ENCODE assay signal across 25 mouse cellular contexts in the genomic region with DNA sequence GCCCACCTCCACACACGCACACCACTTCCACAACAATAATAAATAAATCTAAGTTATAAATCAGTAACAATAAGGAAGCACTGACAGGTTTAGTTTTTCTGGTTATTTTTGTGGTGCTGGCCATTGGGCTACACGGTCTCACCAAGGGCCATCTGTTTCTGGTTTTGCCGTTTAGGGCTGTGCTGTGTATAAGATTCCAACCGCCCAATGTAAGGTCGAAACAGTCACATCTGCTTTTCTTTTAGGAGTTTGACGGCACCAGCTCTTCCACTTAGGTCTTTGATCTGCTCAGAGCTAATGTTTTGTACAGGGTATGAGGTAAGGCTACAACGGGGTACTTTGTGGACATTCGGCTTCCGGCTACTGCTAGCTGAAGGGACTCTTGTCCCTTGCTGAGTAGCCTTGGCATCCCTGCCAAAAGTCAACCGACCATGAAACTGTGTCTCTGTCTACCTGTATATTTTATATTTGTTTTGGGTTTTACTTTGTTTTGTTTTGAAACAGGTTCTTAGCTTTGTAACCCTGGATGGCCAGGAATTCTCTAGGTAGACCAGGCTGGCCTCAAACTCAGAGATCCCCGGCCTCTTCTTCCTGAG. TPM values are rescaled to one million over a fixed set of nuclear protein-coding genes. Genes with fewer than 3 reads are reported as not detected.
DNase-seq lines count a peak whose midpoint lies in the region; ATAC-seq lines count a peak whose summit lies in the region.
"Had no signal": no experiment of that assay in that cellular context is flagged by ENCODE, and none has a peak within 500 bp of the region (broad histone marks: within the 10 kb centered on the region; RNA-seq: fewer than 3 reads in every experiment).

No protein-coding gene starts in this region.

- no peaks in the 10 kb centered on the region for H3K9me3 ChIP-seq in limb, embryonic 11.5 days (ENCODE audit: control insufficient read depth, low read length)
- no peaks in the 10 kb centered on the region for H3K9me3 ChIP-seq in limb, embryonic 10.5 days (replicated peaks)
- no peaks in the 10 kb centered on the region for H3K9me3 ChIP-seq in kidney, embryonic 16.5 days (ENCODE audit: low read length)
- H3K9me3 ChIP-seq in midbrain, embryonic 15.5 days = no peaks in the 10 kb centered on the region
- H3K9me3 ChIP-seq: embryonic facial prominence, embryonic 15.5 days; hindbrain, embryonic 12.5 days; liver, embryonic 12.5 days; midbrain, embryonic 10.5 days had no signal

- H3K9ac ChIP-seq in limb, embryonic 11.5 days (ENCODE audit: low read length) = no peak overlapping the region
- no peak overlapping the region for H3K9ac ChIP-seq in kidney, embryonic 16.5 days (replicated peaks; ENCODE audit: low read length)
- H3K9ac ChIP-seq in midbrain, embryonic 15.5 days = no peak overlapping the region
- H3K9ac ChIP-seq: embryonic facial prominence, embryonic 15.5 days; forebrain, postnatal 0 days; hindbrain, embryonic 12.5 days; liver, embryonic 12.5 days had no signal

- no peak overlapping the region for H3K4me3 ChIP-seq in limb, embryonic 11.5 days (ENCODE audit: low read depth, low read length)
- no peak overlapping the region for H3K4me3 ChIP-seq in limb, embryonic 10.5 days
- no peak overlapping the region for H3K4me3 ChIP-seq in kidney, embryonic 16.5 days (ENCODE audit: low read length)
- no peak overlapping the region for H3K4me3 ChIP-seq in midbrain, embryonic 15.5 days
- H3K4me3 ChIP-seq: embryonic facial prominence, embryonic 15.5 days; gastrocnemius, adult 2 months; hindbrain, embryonic 12.5 days; layer of hippocampus, adult 2 months; liver, embryonic 12.5 days; midbrain, embryonic 10.5 days had no signal

- H3K27me3 ChIP-seq in limb, embryonic 11.5 days (ENCODE audit: control insufficient read depth, insufficient read depth, low read length) = no peaks in the 10 kb centered on the region
- H3K27me3 ChIP-seq in limb, embryonic 10.5 days (ENCODE audit: low read depth, poor library complexity, severe bottlenecking) = no peaks in the 10 kb centered on the region
- H3K27me3 ChIP-seq in kidney, embryonic 16.5 days (ENCODE audit: insufficient read depth, low read length) = no peaks in the 10 kb centered on the region
- H3K27me3 ChIP-seq in midbrain, embryonic 15.5 days (replicated peaks) = no peaks in the 10 kb centered on the region
- H3K27me3 ChIP-seq: embryonic facial prominence, embryonic 15.5 days; hindbrain, embryonic 12.5 days; liver, embryonic 12.5 days had no signal

- H3K4me2 ChIP-seq in limb, embryonic 11.5 days (ENCODE audit: low read depth, severe bottlenecking) = no peak overlapping the region
- H3K4me2 ChIP-seq in kidney, embryonic 16.5 days (replicated peaks; ENCODE audit: low read depth, low read length) = no peak overlapping the region
- no peak overlapping the region for H3K4me2 ChIP-seq in midbrain, embryonic 15.5 days
- H3K4me2 ChIP-seq: embryonic facial prominence, embryonic 15.5 days; heart, embryonic 11.5 days; hindbrain, embryonic 12.5 days; liver, embryonic 12.5 days had no signal

- no peak for ATAC-seq in limb, embryonic 11.5 days (ENCODE audit: insufficient number of reproducible peaks, low FRiP score, low TSS enrichment, low read depth)
- no peak for ATAC-seq in kidney, embryonic 16.5 days (ENCODE audit: low FRiP score, low TSS enrichment)
- ATAC-seq in midbrain, embryonic 15.5 days (replicated peaks) = no peak
- ATAC-seq: forebrain, postnatal 0 days; liver, embryonic 12.5 days had no signal

- H3K27ac ChIP-seq in limb, embryonic 11.5 days (replicated peaks; ENCODE audit: low read depth, low read length) = no peak overlapping the region
- H3K27ac ChIP-seq in limb, embryonic 10.5 days = no peak overlapping the region
- H3K27ac ChIP-seq in kidney, embryonic 16.5 days (ENCODE audit: low read length) = peak overlapping the region; percentile 2; the same call in 1 of the 2 replicates
- H3K27ac ChIP-seq in midbrain, embryonic 15.5 days = no peak overlapping the region
- H3K27ac ChIP-seq: embryonic facial prominence, embryonic 15.5 days; gastrocnemius, adult 2 months; hindbrain, embryonic 12.5 days; layer of hippocampus, adult 2 months; liver, embryonic 12.5 days; midbrain, embryonic 10.5 days; stomach, postnatal 0 days had no signal

- H3K4me1 ChIP-seq in limb, embryonic 11.5 days (ENCODE audit: control insufficient read depth, insufficient read depth, low read length) = peaks cover 7% of the 10 kb centered on the region; the same call in 1 of the 2 replicates
- H3K4me1 ChIP-seq in limb, embryonic 10.5 days = peaks cover 48% of the 10 kb centered on the region
- peaks cover 27% of the 10 kb centered on the region for H3K4me1 ChIP-seq in kidney, embryonic 16.5 days (ENCODE audit: insufficient read depth, low read length)
- peaks cover 7% of the 10 kb centered on the region; the same call in 1 of the 2 replicates for H3K4me1 ChIP-seq in midbrain, embryonic 15.5 days

- WGBS in limb, embryonic 11.5 days = 31% methylated on average over 11 of the region's 11 CpGs
- WGBS in limb, embryonic 10.5 days = 39% methylated on average over 11 of the region's 11 CpGs
- WGBS in kidney, embryonic 16.5 days = 74% methylated on average over 11 of the region's 11 CpGs
- 93% methylated on average over 11 of the region's 11 CpGs for WGBS in midbrain, embryonic 15.5 days

- H3K36me3 ChIP-seq in limb, embryonic 11.5 days (ENCODE audit: control insufficient read depth, insufficient read depth, low read length) = peaks cover 3% of the 10 kb centered on the region; the same call in 1 of the 2 replicates
- peaks cover 6% of the 10 kb centered on the region for H3K36me3 ChIP-seq in limb, embryonic 10.5 days
- H3K36me3 ChIP-seq in kidney, embryonic 16.5 days (ENCODE audit: insufficient read depth, low read length) = peaks cover 10% of the 10 kb centered on the region
- H3K36me3 ChIP-seq in midbrain, embryonic 15.5 days (replicated peaks) = peaks cover 3% of the 10 kb centered on the region; the same call in 1 of the 2 replicates

- peak; percentile 64 for DNase-seq in limb, embryonic 11.5 days (ENCODE audit: low spot score)
- no peak for DNase-seq in limb, embryonic 10.5 days (ENCODE audit: low spot score)
- DNase-seq in forelimb bud, embryonic 11.5 days (ENCODE audit: low read depth, low spot score) = peak; percentile 68
- no peak for DNase-seq in adrenal gland, postnatal 4 days (ENCODE audit: low spot score in 2 of 2)
- no peak for DNase-seq in layer of hippocampus, postnatal 10 days (ENCODE audit: low spot score in 2 of 2)
- DNase-seq: cerebellum, postnatal 14 days; forebrain, postnatal 0 days; gastrocnemius, adult 2 months; heart, postnatal 10 days; left cerebral cortex, postnatal 4 days; lung, adult 2 months; lung, postnatal 4 days; retina, postnatal 1 day; right cerebral cortex, postnatal 4 days had no signal

RNA-seq across cellular contexts. Expression of a gene that starts 56.8 kb away (rescaled TPM):
- polyA plus RNA-seq in limb, embryonic 11.5 days (2014; fragmentation: Nextera tagmentation; extraction: Ambion mirVana) = not detected in 2 replicates
- not detected in 2 replicates for polyA plus RNA-seq in limb, embryonic 10.5 days (2016; fragmentation: Nextera tagmentation; extraction: Ambion mirVana)
- 0.15 and 0.22 TPM in 2 replicates for polyA plus RNA-seq in kidney, embryonic 16.5 days (2015; fragmentation: Nextera tagmentation; extraction: Ambion mirVana)
- polyA plus RNA-seq in midbrain, embryonic 15.5 days (2015; fragmentation: Nextera tagmentation; extraction: Ambion mirVana) = not detected in 2 replicates
- total RNA-seq in adrenal gland, postnatal 4 days (2021) = 10 to 100 TPM; 18.6 to 18.7 TPM
- total RNA-seq in layer of hippocampus, postnatal 10 days (2021) = under 1 TPM in 1 of 2 experiments, not detected in 1; 0.25 TPM
- total RNA-seq: forebrain, postnatal 0 days; gastrocnemius, adult 2 months; heart, postnatal 10 days; layer of hippocampus, adult 2 months; left cerebral cortex, postnatal 4 days; monocyte, adult 5-6 weeks had no signal
- polyA plus RNA-seq: embryonic facial prominence, embryonic 15.5 days; forebrain, postnatal 0 days; heart, embryonic 11.5 days; hindbrain, embryonic 12.5 days; liver, embryonic 12.5 days; midbrain, embryonic 10.5 days; neural tube, embryonic 11.5 days had no signal

Comparison
In these comparisons a context has a peak if more than half of its experiments do, and no peak if none do; other contexts are left out.
1. DNase-seq: peak in limb, embryonic 11.5 days (single experiment) and forelimb bud, embryonic 11.5 days (single experiment); none in limb, embryonic 10.5 days (single experiment), adrenal gland, postnatal 4 days (0 of 2) and layer of hippocampus, postnatal 10 days (0 of 2).